Mouse (Mus musculus) liver, embryonic 14 days (tissue): ENCODE measurements around the gene Kcnj5. TPM values are rescaled to one million over a fixed set of nuclear protein-coding genes. Genes with fewer than 3 reads are reported as not detected.

ENCODE experiments used
- polyA plus RNA-seq: library from polyadenylated mRNA; depleted of rRNA; stranded (reverse); fragments of >200 nt; gene quantifications from 2 replicates; pipeline ENCODE4 v1.2.3, GENCODE M21; 2012; rRNA removed

The Kcnj5 gene
- polyA plus RNA-seq, result 1.4 TPM in 2 replicates

DNA sequence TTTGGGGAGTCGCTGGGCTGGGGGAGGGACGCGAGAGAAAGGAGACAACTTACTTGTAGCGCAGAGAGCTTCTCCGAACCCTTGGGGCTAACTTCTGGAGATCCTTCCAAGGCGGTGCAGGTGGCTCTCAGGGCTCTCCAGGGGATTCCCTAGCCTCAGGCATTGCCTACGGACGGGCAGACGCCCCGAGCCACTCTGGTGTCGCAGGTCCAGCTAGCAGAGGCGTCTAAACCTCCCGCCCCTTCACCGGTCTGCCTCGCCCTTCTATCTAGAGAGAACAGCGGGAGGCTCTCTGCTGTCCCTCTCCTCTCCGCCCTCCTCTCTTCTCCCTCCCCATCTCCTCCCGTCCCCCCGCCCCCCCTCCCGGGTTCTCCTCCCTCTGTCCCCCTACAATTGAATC lies at the start of gene Kcnj5:
Kcnj5 (minus strand) TSS at position 300 of the 400 bp plus-strand sequence.

GRCm38 (mm10) chr9:32372202-32372601 lies 28.1 kb upstream of the Kcnj5 start, which contains the start of gene Kcnj1:
TSS of gene Kcnj1 (plus strand) at chr9:32372493.

Other genes starting within 250 kb of the Kcnj5 start
- gene Arhgap32, start 228.2 kb downstream of the Kcnj5 start, polyA plus RNA-seq, result 0.19 and 0.21 TPM in 2 replicates
- gene Kcnj1, start 28.1 kb upstream of the Kcnj5 start, polyA plus RNA-seq, result not detected in 2 replicates
- 2.5 and 3.3 TPM in 2 replicates for gene Fli1, start 198.5 kb upstream of the Kcnj5 start, polyA plus RNA-seq